Mouse (Mus musculus): ENCODE data around the gene Kdm4b. TPM values are rescaled to one million over a fixed set of nuclear protein-coding genes. Genes with fewer than 3 reads are reported as not detected.

Kdm4b gene
- polyA plus RNA-seq, 1 experiment from 2014 or later = 26.1 TPM

DNA sequence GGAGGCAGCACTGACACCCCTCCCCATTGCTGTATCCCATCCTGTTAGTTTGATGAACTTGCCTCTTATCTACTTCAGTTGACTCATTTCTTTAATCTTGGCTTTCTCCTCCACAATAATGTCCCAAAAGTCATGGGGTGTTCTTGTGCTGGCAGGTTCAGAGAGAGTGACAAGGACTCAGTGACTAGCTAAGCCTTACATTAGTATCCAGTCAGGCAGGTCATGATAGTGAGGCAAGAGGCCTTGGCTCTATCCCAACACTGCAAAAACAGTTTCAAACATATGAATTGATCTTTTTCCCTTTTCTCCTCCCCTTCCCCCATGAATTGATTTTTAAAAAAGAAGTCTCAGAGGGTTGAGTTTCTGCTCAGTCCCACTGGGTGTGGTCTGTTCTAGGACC lies 3.4 kb downstream of the Kdm4b start:
- H3K36me3 ChIP-seq = no peaks in the 10 kb centered on the region
- H3K4me3 ChIP-seq = no peak overlapping the region
- H3K27ac ChIP-seq = no peak overlapping the region
- no peak overlapping the region for H3K9ac ChIP-seq
- no peak for ATAC-seq (replicated peaks; ENCODE audit: insufficient number of reproducible peaks, insufficient read depth, low FRiP score, low read depth)
- H3K4me1 ChIP-seq (replicated peaks) = peaks cover 59% of the 10 kb centered on the region
- no peaks in the 10 kb centered on the region for H3K27me3 ChIP-seq
- no peak overlapping the region for H3K4me2 ChIP-seq
- no peaks in the 10 kb centered on the region for H3K9me3 ChIP-seq (replicated peaks)

- Histone ChIP-seq H3K36me3 (no peaks in the 10 kb centered on the region), H3K27me3 (no peaks in the 10 kb centered on the region), H3K27ac (no peak overlapping the region), H3K9ac (no peak overlapping the region), H3K9me3 (replicated peaks) (no peaks in the 10 kb centered on the region), H3K4me2 (no peak overlapping the region), H3K4me3 (no peak overlapping the region), H3K4me1 (replicated peaks) (peaks cover 57% of the 10 kb centered on the region)
- 67% methylated on average over 3 of the region's 3 CpGs for WGBS
- no peak for ATAC-seq (replicated peaks; ENCODE audit: insufficient number of reproducible peaks, insufficient read depth, low FRiP score, low read depth)
Measured at GRCm38 (mm10) chr17:56330345-56330744, 4.5 kb downstream of the Kdm4b start.

- no peak for ATAC-seq (replicated peaks; ENCODE audit: insufficient number of reproducible peaks, insufficient read depth, low FRiP score, low read depth)
- Histone ChIP-seq H3K27ac (no peak overlapping the region), H3K36me3 (no peaks in the 10 kb centered on the region), H3K9ac (no peak overlapping the region), H3K9me3 (replicated peaks) (no peaks in the 10 kb centered on the region), H3K27me3 (no peaks in the 10 kb centered on the region), H3K4me1 (replicated peaks) (peaks cover 59% of the 10 kb centered on the region), H3K4me2 (no peak overlapping the region), H3K4me3 (no peak overlapping the region)
Measured at GRCm38 (mm10) chr17:56331256-56331655, 5.4 kb downstream of the Kdm4b start.

DNA sequence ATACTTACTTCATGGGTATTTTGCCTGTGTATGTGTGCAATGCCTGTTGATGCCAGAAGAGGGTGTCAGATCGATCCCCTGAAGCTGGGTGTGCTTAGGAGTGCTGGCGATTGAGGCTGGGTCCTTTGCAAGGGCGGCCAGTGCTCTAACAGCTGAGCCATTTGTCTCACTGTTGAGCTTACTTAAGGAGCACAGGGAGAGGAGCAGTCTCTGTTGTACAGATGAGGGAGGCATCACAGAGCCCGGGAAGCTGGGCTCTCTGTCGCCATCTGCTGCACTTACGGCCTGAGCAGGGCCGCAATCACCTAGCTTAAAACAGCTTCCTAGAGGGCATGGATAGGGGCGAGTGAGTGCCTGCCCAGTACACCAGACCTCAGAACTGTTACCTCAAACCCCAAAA lies 7.1 kb downstream of the Kdm4b start:
- WGBS = 47% methylated on average over 8 of the region's 8 CpGs
- no peak overlapping the region for H3K27ac ChIP-seq
- no peaks in the 10 kb centered on the region for H3K9me3 ChIP-seq (replicated peaks)
- no peak overlapping the region for H3K4me3 ChIP-seq
- H3K4me2 ChIP-seq = no peak overlapping the region
- no peak for ATAC-seq (replicated peaks; ENCODE audit: insufficient number of reproducible peaks, insufficient read depth, low FRiP score, low read depth)
- no peaks in the 10 kb centered on the region for H3K36me3 ChIP-seq
- H3K27me3 ChIP-seq = no peaks in the 10 kb centered on the region
- H3K4me1 ChIP-seq (replicated peaks) = peaks cover 62% of the 10 kb centered on the region
- H3K9ac ChIP-seq = no peak overlapping the region

DNA sequence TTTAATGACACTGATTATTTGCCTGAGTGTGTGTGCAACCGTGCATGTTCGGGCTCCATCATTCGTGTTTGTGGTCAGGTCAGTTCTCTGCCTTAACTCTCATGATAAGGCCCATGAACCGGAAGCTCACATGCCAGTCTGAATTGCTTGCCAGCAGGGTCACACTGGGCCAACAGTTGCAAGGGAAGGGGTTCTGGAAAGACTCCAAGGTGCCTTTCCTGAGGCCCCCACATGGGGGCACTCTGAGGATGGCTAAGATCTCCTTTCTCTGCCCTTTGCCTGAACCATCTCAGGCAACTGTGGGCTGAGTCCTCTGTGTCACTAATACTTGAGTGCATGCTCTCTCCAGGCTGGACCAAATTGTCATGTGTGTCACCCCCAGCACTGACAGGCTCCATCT lies 11.3 kb downstream of the Kdm4b start:
- Histone ChIP-seq H3K9me3 (replicated peaks) (no peaks in the 10 kb centered on the region), H3K4me1 (replicated peaks) (peaks cover 52% of the 10 kb centered on the region), H3K4me3 (no peak overlapping the region), H3K27me3 (no peaks in the 10 kb centered on the region), H3K27ac (peak overlapping the region; percentile 1), H3K9ac (no peak overlapping the region), H3K36me3 (no peaks in the 10 kb centered on the region), H3K4me2 (no peak overlapping the region)
- ATAC-seq (replicated peaks; ENCODE audit: insufficient number of reproducible peaks, insufficient read depth, low FRiP score, low read depth) = 0 out of 2 replicates have a peak, but pooled peaks have one; percentile 9
- 24% methylated on average over 4 of the region's 4 CpGs for WGBS

- H3K4me1 ChIP-seq (replicated peaks) = peaks cover 52% of the 10 kb centered on the region
Measured at GRCm38 (mm10) chr17:56337791-56338190, 11.9 kb downstream of the Kdm4b start.

GRCm38 (mm10) chr17:56338909-56339308 lies 13.0 kb downstream of the Kdm4b start:
- peaks cover 51% of the 10 kb centered on the region for H3K4me1 ChIP-seq (replicated peaks)
- no peak overlapping the region for H3K4me3 ChIP-seq
- no peak overlapping the region for H3K9ac ChIP-seq
- WGBS = 64% methylated on average over 4 of the region's 4 CpGs
- no peaks in the 10 kb centered on the region for H3K36me3 ChIP-seq
- H3K27ac ChIP-seq = no peak overlapping the region
- no peaks in the 10 kb centered on the region for H3K27me3 ChIP-seq
- ATAC-seq (replicated peaks; ENCODE audit: insufficient number of reproducible peaks, insufficient read depth, low FRiP score, low read depth) = no peak
- H3K4me2 ChIP-seq = no peak overlapping the region
- H3K9me3 ChIP-seq (replicated peaks) = no peaks in the 10 kb centered on the region

More at GRCm38 (mm10) chr17:56337791-56338190, 11.9 kb downstream of the Kdm4b start:
- Histone ChIP-seq H3K4me2 (no peak overlapping the region), H3K9me3 (replicated peaks) (no peaks in the 10 kb centered on the region), H3K27me3 (no peaks in the 10 kb centered on the region), H3K9ac (no peak overlapping the region), H3K36me3 (no peaks in the 10 kb centered on the region), H3K4me3 (no peak overlapping the region), H3K27ac (peak overlapping the region; percentile 1)
- WGBS = 66% methylated on average over 6 of the region's 6 CpGs
- ATAC-seq (replicated peaks; ENCODE audit: insufficient number of reproducible peaks, insufficient read depth, low FRiP score, low read depth) = no peak

- peaks cover 49% of the 10 kb centered on the region for H3K4me1 ChIP-seq (replicated peaks)
- H3K9me3 ChIP-seq (replicated peaks) = no peaks in the 10 kb centered on the region
- no peak overlapping the region for H3K4me3 ChIP-seq
- no peak overlapping the region; the same call in 1 of the 2 replicates for H3K27ac ChIP-seq
- H3K4me2 ChIP-seq = no peak overlapping the region
- no peak for ATAC-seq (replicated peaks; ENCODE audit: insufficient number of reproducible peaks, insufficient read depth, low FRiP score, low read depth)
- H3K27me3 ChIP-seq = no peaks in the 10 kb centered on the region
- H3K36me3 ChIP-seq = no peaks in the 10 kb centered on the region
- no peak overlapping the region for H3K9ac ChIP-seq
Measured at GRCm38 (mm10) chr17:56340717-56341116, 14.9 kb downstream of the Kdm4b start.

DNA sequence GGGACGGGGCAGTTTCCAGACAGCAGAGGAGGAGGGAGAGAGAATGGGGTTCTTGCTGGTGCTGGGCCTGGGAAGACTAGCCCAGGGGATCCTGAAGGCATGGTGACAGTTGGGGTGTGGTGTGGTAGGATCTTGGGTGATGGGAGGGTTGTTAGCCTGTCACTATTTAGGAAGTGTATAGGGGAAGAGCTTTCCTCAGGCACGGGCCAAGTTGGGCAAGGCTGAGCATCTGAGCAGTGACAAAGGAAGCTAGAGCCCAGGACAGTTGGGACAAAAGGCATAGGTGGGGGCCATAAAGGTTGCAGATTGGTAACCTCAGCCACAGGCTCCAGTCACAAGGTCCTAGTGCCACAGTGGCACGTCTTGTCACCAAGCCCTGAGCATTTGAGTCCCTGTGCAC lies 17.6 kb downstream of the Kdm4b start:
- Histone ChIP-seq H3K9me3 (replicated peaks) (no peaks in the 10 kb centered on the region), H3K27me3 (no peaks in the 10 kb centered on the region), H3K27ac (no peak overlapping the region), H3K9ac (no peak overlapping the region), H3K4me1 (replicated peaks) (peaks cover 35% of the 10 kb centered on the region), H3K4me3 (no peak overlapping the region), H3K36me3 (no peaks in the 10 kb centered on the region), H3K4me2 (no peak overlapping the region)
- ATAC-seq (replicated peaks; ENCODE audit: insufficient number of reproducible peaks, insufficient read depth, low FRiP score, low read depth) = no peak
- 73% methylated on average over 3 of the region's 3 CpGs for WGBS

DNA sequence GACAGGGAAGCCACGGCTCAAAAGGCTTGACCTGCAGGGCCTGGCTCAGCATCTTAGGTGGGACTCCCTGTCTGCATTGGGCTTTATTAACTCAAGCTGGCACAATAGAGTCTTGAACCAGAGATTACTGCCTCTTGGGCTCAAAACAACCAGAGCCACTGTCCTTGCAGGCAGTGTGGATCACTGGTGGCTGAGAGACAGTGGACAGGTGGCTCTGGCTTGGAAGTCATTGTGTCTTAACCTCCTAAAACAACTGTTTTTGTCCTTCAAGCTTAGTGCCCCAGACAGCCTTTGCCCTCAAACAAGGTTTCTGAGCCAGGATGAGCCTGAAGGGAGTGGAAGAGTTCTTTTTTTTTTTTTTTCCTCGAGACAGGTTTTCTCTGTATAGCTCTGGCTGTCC lies 19.5 kb downstream of the Kdm4b start:
- H3K27ac ChIP-seq = no peak overlapping the region
- no peaks in the 10 kb centered on the region for H3K36me3 ChIP-seq
- WGBS = 75% methylated on average over 2 of the region's 2 CpGs
- no peak overlapping the region for H3K9ac ChIP-seq
- H3K9me3 ChIP-seq (replicated peaks) = no peaks in the 10 kb centered on the region
- H3K4me1 ChIP-seq (replicated peaks) = peaks cover 40% of the 10 kb centered on the region
- H3K4me3 ChIP-seq = no peak overlapping the region
- ATAC-seq (replicated peaks; ENCODE audit: insufficient number of reproducible peaks, insufficient read depth, low FRiP score, low read depth) = no peak
- H3K4me2 ChIP-seq = no peak overlapping the region
- H3K27me3 ChIP-seq = no peaks in the 10 kb centered on the region

DNA sequence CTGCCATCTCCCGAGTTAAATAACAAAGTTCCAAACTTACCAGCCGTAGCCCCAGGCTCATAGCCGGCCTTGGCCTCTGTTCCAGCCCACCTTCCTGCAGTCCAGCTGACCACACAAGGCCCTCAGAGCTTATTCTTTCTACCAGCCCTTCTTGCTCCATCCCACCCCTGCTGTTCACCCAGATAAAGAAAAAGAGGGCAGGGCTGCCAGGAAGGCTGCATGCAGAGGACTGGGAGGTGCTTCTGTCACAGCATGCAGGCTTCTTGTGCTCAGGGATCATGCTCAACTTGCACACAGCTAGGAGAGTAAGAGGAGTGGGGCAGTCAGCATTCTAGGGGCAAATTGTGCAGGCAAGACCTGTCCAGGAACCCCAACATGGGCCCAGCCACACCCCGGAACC lies 22.3 kb downstream of the Kdm4b start:
- H3K4me3 ChIP-seq = no peak overlapping the region
- no peak overlapping the region for H3K27ac ChIP-seq
- WGBS = 67% methylated on average over 4 of the region's 4 CpGs
- H3K27me3 ChIP-seq = no peaks in the 10 kb centered on the region
- H3K36me3 ChIP-seq = peaks cover 18% of the 10 kb centered on the region
- no peak overlapping the region for H3K4me2 ChIP-seq
- ATAC-seq (replicated peaks; ENCODE audit: insufficient number of reproducible peaks, insufficient read depth, low FRiP score, low read depth) = no peak
- H3K4me1 ChIP-seq (replicated peaks) = peaks cover 20% of the 10 kb centered on the region
- no peaks in the 10 kb centered on the region for H3K9me3 ChIP-seq (replicated peaks)
- H3K9ac ChIP-seq = no peak overlapping the region

DNA sequence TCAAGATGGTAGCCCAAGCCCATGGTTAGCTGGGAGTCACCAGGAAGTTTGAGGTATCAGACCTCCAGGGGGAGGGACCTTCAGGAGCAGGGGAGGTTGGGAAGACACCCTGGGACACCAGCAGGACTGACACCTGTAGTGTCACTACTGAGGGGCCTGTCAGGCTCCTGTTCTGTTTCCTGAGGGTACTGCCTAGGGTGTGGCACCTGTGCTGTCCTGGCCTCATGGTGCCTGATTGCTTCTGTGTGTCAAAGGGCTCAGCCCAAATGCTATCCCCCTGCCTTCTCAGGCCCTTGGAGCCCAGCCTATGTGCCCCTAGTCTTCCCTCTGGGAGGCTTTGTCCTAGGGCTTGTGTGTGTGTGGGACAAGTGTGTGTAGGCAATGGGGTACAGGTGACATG lies 22.7 kb downstream of the Kdm4b start:
- Histone ChIP-seq H3K27ac (no peak overlapping the region), H3K36me3 (peaks cover 23% of the 10 kb centered on the region), H3K9me3 (replicated peaks) (no peaks in the 10 kb centered on the region), H3K4me1 (replicated peaks) (peaks cover 19% of the 10 kb centered on the region), H3K9ac (no peak overlapping the region), H3K4me3 (no peak overlapping the region), H3K4me2 (no peak overlapping the region), H3K27me3 (no peaks in the 10 kb centered on the region)
- no peak for ATAC-seq (replicated peaks; ENCODE audit: insufficient number of reproducible peaks, insufficient read depth, low FRiP score, low read depth)

Data from heart, embryonic 15.5 days (tissue).